Mouse (Mus musculus): ENCODE results near the gene Cdx4. TPM values are rescaled to one million over a fixed set of nuclear protein-coding genes. Genes with fewer than 3 reads are reported as not detected.

The Cdx4 gene
- total and polyA plus RNA-seq, 3 experiments, result not detected

- H3K79me2 ChIP-seq (ENCODE audit: control insufficient read depth, insufficient read depth, low read length, poor library complexity), result no peaks in the 10 kb centered on the region
- no peaks in the 10 kb centered on the region for H3K4me1 ChIP-seq (ENCODE audit: control insufficient read depth in 1 of 2, insufficient read depth in 2 of 2, low read length in 2 of 2)
- no peak within 1 kb of the TSS for H3K27ac ChIP-seq (ENCODE audit: control insufficient read depth, low read depth, low read length)
- no peak within 1 kb of the TSS for H3K4me3 ChIP-seq (ENCODE audit: control insufficient read depth in 1 of 2, insufficient read depth in 1 of 2, low read depth in 2 of 2, low read length in 2 of 2)
- no peak for TF ChIP-seq SMC3 (IDR thresholded peaks at IDR 0.05; ENCODE audit: low read depth, low read length)
- no peak for TF ChIP-seq POLR2A (IDR thresholded peaks at IDR 0.05; ENCODE audit: control insufficient read depth in 1 of 2, insufficient read depth in 1 of 2, low read depth in 1 of 2, low read length in 2 of 2, poor library complexity in 1 of 2)
- TF ChIP-seq MYC (IDR thresholded peaks at IDR 0.05; ENCODE audit: low read depth, low read length), result no peak
- no peak for TF ChIP-seq ZMIZ1 (IDR thresholded peaks at IDR 0.05; ENCODE audit: low read depth, low read length)
- TF ChIP-seq NRF1 (IDR thresholded peaks at IDR 0.05; ENCODE audit: insufficient read depth, low read depth, low read length, poor library complexity, severe bottlenecking), result no peak
- no peak for TF ChIP-seq MXI1 (IDR thresholded peaks at IDR 0.05; ENCODE audit: low read depth, low read length)
- no peak for TF ChIP-seq POLR2AphosphoS2 (IDR thresholded peaks at IDR 0.05; ENCODE audit: low read length)
- no peak for TF ChIP-seq TBP (IDR thresholded peaks at IDR 0.05; ENCODE audit: low read depth, low read length)
- no peak for TF ChIP-seq POLR2AphosphoS5 (IDR thresholded peaks at IDR 0.05; ENCODE audit: borderline replicate concordance, low read depth, low read length)
- no peak for TF ChIP-seq EP300 (IDR thresholded peaks at IDR 0.05; ENCODE audit: low read depth in 1 of 2, low read length in 2 of 2)
- TF ChIP-seq ELF1 (IDR thresholded peaks at IDR 0.05; ENCODE audit: low read depth, low read length), result no peak
- TF ChIP-seq USF1 (IDR thresholded peaks at IDR 0.05; ENCODE audit: low read depth, low read length), result no peak
- TF ChIP-seq USF2 (IDR thresholded peaks at IDR 0.05; ENCODE audit: borderline replicate concordance in 1 of 2, insufficient read depth in 1 of 2, low read depth in 1 of 2, low read length in 2 of 2), result no peak
- no peak for TF ChIP-seq JUND (IDR thresholded peaks at IDR 0.05; ENCODE audit: low read depth, low read length)
- H3K9me3 ChIP-seq (replicated peaks; ENCODE audit: insufficient read depth, low read length), result no peaks in the 10 kb centered on the region
- H3K9ac ChIP-seq (ENCODE audit: control insufficient read depth, low read depth, low read length, poor library complexity, severe bottlenecking), result no peak within 1 kb of the TSS
- no peaks in the 10 kb centered on the region for H3K36me3 ChIP-seq (ENCODE audit: control insufficient read depth in 1 of 2, insufficient read depth in 2 of 2, low read length in 2 of 2)
- no peaks in the 10 kb centered on the region; a peak in 1 of 4 replicates for H3K27me3 ChIP-seq (ENCODE audit: control insufficient read depth in 1 of 2, insufficient read depth in 2 of 2, low read length in 2 of 2)
- no peak for DNase-seq (ENCODE audit: low read depth, low spot score)
These were observed 35.1 kb downstream of the Cdx4 start, which contains the start of gene Chic1 for GRCm38 (mm10) chrX:103356287-103356686. TSS of gene Chic1 (plus strand) at chrX:103356476.

- Histone ChIP-seq H3K9me3 (replicated peaks; ENCODE audit: insufficient read depth, low read length) (no peaks in the 10 kb centered on the region), H3K27ac (ENCODE audit: control insufficient read depth, low read depth, low read length) (no peak overlapping the region), H3K9ac (ENCODE audit: control insufficient read depth, low read depth, low read length, poor library complexity, severe bottlenecking) (no peak overlapping the region), H3K79me2 (ENCODE audit: control insufficient read depth, insufficient read depth, low read length, poor library complexity) (no peaks in the 10 kb centered on the region), H3K4me1 (ENCODE audit: control insufficient read depth in 1 of 2, insufficient read depth in 2 of 2, low read length in 2 of 2) (no peaks in the 10 kb centered on the region), H3K27me3 (ENCODE audit: control insufficient read depth in 1 of 2, insufficient read depth in 2 of 2, low read length in 2 of 2) (no peaks in the 10 kb centered on the region), H3K4me3 (ENCODE audit: control insufficient read depth in 1 of 2, insufficient read depth in 1 of 2, low read depth in 2 of 2, low read length in 2 of 2) (no peak overlapping the region), H3K36me3 (ENCODE audit: control insufficient read depth in 1 of 2, insufficient read depth in 2 of 2, low read length in 2 of 2) (no peaks in the 10 kb centered on the region)
- no peak for TF ChIP-seq TAL1 (IDR thresholded peaks at IDR 0.05; ENCODE audit: low read length)
- no peak for TF ChIP-seq ZC3H11A (IDR thresholded peaks at IDR 0.05; ENCODE audit: low read depth, low read length)
- no peak for TF ChIP-seq SIN3A (IDR thresholded peaks at IDR 0.05; ENCODE audit: low read length)
- no peak for TF ChIP-seq CTCF (IDR thresholded peaks at IDR 0.05 in 2 of 3, conservative IDR thresholded peaks at IDR 0.05 in 1 of 3; ENCODE audit: control insufficient read depth in 1 of 3, insufficient read depth in 1 of 3, low read depth in 2 of 3, low read length in 3 of 3, poor library complexity in 1 of 3, severe bottlenecking in 1 of 3)
- TF ChIP-seq POLR2AphosphoS2 (IDR thresholded peaks at IDR 0.05; ENCODE audit: low read length), result no peak
- TF ChIP-seq USF1 (IDR thresholded peaks at IDR 0.05; ENCODE audit: low read depth, low read length), result no peak
- TF ChIP-seq MAZ (IDR thresholded peaks at IDR 0.05; ENCODE audit: low read depth, low read length), result no peak
- no peak for TF ChIP-seq POLR2A (IDR thresholded peaks at IDR 0.05; ENCODE audit: control insufficient read depth in 1 of 2, insufficient read depth in 1 of 2, low read depth in 1 of 2, low read length in 2 of 2, poor library complexity in 1 of 2)
- no peak for TF ChIP-seq BHLHE40 (IDR thresholded peaks at IDR 0.05; ENCODE audit: borderline replicate concordance, low read depth, low read length)
- no peak for TF ChIP-seq CHD1 (IDR thresholded peaks at IDR 0.05; ENCODE audit: low read depth, low read length)
- no peak for TF ChIP-seq SMC3 (IDR thresholded peaks at IDR 0.05; ENCODE audit: low read depth, low read length)
- no peak for TF ChIP-seq TBP (IDR thresholded peaks at IDR 0.05; ENCODE audit: low read depth, low read length)
- no peak for TF ChIP-seq TCF12 (IDR thresholded peaks at IDR 0.05; ENCODE audit: low read depth, low read length)
- no peak for TF ChIP-seq MEF2A (IDR thresholded peaks at IDR 0.05; ENCODE audit: extremely low read depth, insufficient replicate concordance, low read depth, low read length, poor library complexity, severe bottlenecking)
- no peak for TF ChIP-seq MAFK (IDR thresholded peaks at IDR 0.05; ENCODE audit: borderline replicate concordance, low read depth, low read length)
- no peak for TF ChIP-seq ZMIZ1 (IDR thresholded peaks at IDR 0.05; ENCODE audit: low read depth, low read length)
- TF ChIP-seq UBTF (IDR thresholded peaks at IDR 0.05; ENCODE audit: borderline replicate concordance, insufficient read depth, low read depth, low read length), result no peak
- TF ChIP-seq JUND (IDR thresholded peaks at IDR 0.05; ENCODE audit: low read depth, low read length), result no peak
- TF ChIP-seq MAX (IDR thresholded peaks at IDR 0.05; ENCODE audit: low read length), result no peak
- no peak for DNase-seq (ENCODE audit: low read depth, low spot score)
These were observed 35.6 kb downstream of the Cdx4 start for GRCm38 (mm10) chrX:103356761-103357236.

All from MEL (cell line).